Mouse (Mus musculus): ENCODE data around the gene Slc45a2. TPM values are rescaled to one million over a fixed set of nuclear protein-coding genes. Genes with fewer than 3 reads are reported as not detected.

Slc45a2 gene
- total RNA-seq, 2 experiments from 2014 or later, result not detected

DNA sequence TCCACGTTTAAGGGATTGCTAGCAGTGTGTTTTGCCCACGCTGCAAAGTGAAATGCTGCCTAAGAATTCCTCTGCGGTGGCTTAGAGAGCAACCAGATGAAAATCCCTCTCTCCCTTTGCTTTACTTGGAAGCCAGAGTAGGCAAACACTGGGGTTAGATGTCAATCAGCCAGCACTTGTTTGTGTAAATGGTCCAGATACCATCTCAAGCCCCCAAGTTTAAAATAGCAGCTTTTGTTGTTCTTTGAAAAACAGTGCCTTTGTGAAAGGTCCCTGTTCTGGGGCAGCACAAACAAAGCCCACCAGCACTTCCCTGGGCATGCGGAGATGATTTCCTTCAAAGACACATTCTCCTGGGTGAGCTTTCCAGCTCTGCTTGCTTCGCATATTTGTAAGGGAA, 65.8 kb downstream of the Slc45a2 start:
- DNase-seq, result no peak

DNA sequence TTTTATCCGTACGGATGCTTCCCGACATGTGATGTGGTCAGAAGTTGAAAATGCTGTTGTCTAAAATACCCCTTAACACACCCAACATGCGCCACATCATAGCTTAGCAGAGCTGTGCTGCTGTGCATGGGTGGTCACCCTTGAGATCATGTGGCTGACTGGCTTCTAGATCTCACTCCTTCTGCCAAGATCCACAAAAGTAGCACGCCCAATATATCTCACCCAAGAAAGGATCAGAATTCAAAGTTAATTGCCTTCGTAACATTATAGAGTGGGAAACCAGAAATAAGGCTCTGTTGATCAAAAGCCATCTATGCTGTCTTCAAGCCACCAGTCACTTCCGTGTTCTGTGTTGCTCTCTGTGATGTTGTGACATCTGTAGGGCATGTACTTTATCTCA, 67.4 kb downstream of the Slc45a2 start:
- peak in 1 of 2 experiments; percentile 17 for DNase-seq

DNA sequence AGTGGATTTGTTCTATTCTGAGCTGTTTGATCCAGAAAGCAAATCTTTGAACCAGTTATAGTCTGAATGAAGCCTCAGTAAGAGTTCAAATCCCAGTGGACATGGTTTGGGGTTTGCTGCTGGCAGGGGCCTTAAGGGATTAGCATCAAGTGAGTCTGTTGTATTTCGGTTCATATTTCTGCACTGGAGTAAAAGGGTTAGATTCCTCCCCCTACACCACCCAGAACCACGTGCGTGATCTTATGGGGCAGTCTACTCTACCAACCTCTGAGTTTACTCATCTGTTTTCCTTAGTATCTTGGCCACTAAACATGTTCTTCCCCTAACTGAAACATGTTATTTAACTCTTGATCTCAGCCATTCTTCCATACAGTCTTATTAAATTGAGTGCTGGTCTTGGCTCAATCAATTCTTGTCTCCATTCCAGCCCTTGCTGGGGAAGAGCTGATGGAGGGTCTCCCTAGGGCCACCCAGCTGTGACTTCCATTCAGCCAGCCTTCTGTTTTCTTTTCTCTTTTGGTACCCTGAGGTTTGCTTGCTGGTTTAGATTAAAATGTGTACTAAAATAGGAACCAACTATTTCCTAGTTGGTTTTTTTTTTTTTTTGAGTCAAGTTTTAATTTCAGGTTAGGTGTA, 75.3 kb downstream of the Slc45a2 start:
- DNase-seq, result no peak

Other genes with a start within 250 kb of the Slc45a2 start
- gene C1qtnf3, start 48.4 kb upstream of the Slc45a2 start, total RNA-seq (2021), result not detected
- gene Amacr, start 19.0 kb upstream of the Slc45a2 start, total RNA-seq (2021), result 10 to 100 TPM; 35.3 to 36.0 TPM
- gene Rxfp3, start 37.3 kb downstream of the Slc45a2 start, total RNA-seq (2021), result under 1 TPM in 1 of 2 experiments, not detected in 1; 0.05 TPM
- gene Adamts12, start 64.1 kb downstream of the Slc45a2 start, total RNA-seq (2021), result 1 to 10 TPM; 1.0 to 1.9 TPM